Mouse (Mus musculus) heart, embryonic 12.5 days (tissue): ENCODE results near the gene Pou4f2. TPM values are rescaled to one million over a fixed set of nuclear protein-coding genes. Genes with fewer than 3 reads are reported as not detected.

Source experiments
- ATAC-seq: fragments of 200-750 bp; cut with Nextera tagmentation; 2 replicates; pipeline ENCODE4 v1.8.0; 2017; ENCODE audit warnings: moderate TSS enrichment, moderate library complexity; ENCODE audit not compliant: insufficient number of reproducible peaks, low FRiP score
- H3K27ac ChIP-seq: fragments of 300-500 bp; sonication (generic); 2 replicates; pipeline ENCODE4 v1.5.1; 2016; ENCODE audit warnings: mild to moderate bottlenecking, moderate library complexity; ENCODE audit not compliant: poor library complexity, severe bottlenecking
- H3K27me3 ChIP-seq: fragments of 300-500 bp; sonication (generic); replicated peaks from 2 replicates; pipeline ENCODE4 v1.6.1; 2016; ENCODE audit warnings: mild to moderate bottlenecking, moderate library complexity
- H3K36me3 ChIP-seq: fragments of 300-500 bp; sonication (generic); 2 replicates; pipeline ENCODE4 v1.6.1; 2016; ENCODE audit warnings: mild to moderate bottlenecking, moderate library complexity
- H3K4me1 ChIP-seq: fragments of 300-500 bp; sonication (generic); replicated peaks from 2 replicates; pipeline ENCODE4 v1.6.1; 2016; ENCODE audit warnings: mild to moderate bottlenecking
- H3K4me2 ChIP-seq: fragments of 300-500 bp; sonication (generic); 2 replicates; pipeline ENCODE4 v1.6.1; 2016; ENCODE audit warnings: mild to moderate bottlenecking, moderate library complexity
- H3K4me3 ChIP-seq: fragments of 300-500 bp; sonication (generic); 2 replicates; pipeline ENCODE4 v1.5.1; 2016; ENCODE audit warnings: mild to moderate bottlenecking
- H3K9ac ChIP-seq: fragments of 300-500 bp; sonication (generic); 2 replicates; pipeline ENCODE4 v1.6.1; 2016; ENCODE audit warnings: mild to moderate bottlenecking, moderate library complexity
- H3K9me3 ChIP-seq: fragments of 300-500 bp; sonication (generic); replicated peaks from 2 replicates; pipeline ENCODE4 v1.6.1; 2016; ENCODE audit warnings: mild to moderate bottlenecking, moderate library complexity
- WGBS: fragments of 180-500 bp; shearing (Covaris S2); methylation state at CpG from one replicate; pipeline ENCODE4 v1.1.7; 2016; 5-methylcytosine and 5-hydroxymethylcytosine counted together
- polyA plus RNA-seq: library from polyadenylated mRNA; unstranded; fragments of >200 nt; fragmentation: Nextera tagmentation; extraction: Ambion mirVana; gene quantifications from 2 replicates; pipeline ENCODE4 v1.2.1, GENCODE M21; 2016

Pou4f2 gene
- polyA plus RNA-seq = not detected in 2 replicates

GRCm38 (mm10) chr8:78436071-78436651 is at the start of gene Pou4f2:
Pou4f2 (minus strand) TSS chr8:78436645.
- H3K9ac ChIP-seq = no peak within 1 kb of the TSS
- no peak within 1 kb of the TSS for H3K27ac ChIP-seq
- peaks cover 87% of the 10 kb centered on the region for H3K27me3 ChIP-seq
- peaks cover 38% of the 10 kb centered on the region for H3K4me1 ChIP-seq
- ATAC-seq = peak; percentile 51; the same call in 1 of the 2 replicates
- peak within 1 kb of the TSS; percentile 53 for H3K4me3 ChIP-seq
- peak within 1 kb of the TSS; percentile 90 for H3K4me2 ChIP-seq
- H3K36me3 ChIP-seq = no peaks in the 10 kb centered on the region
- 0% methylated on average over 54 of the region's 54 CpGs for WGBS
- H3K9me3 ChIP-seq = no peaks in the 10 kb centered on the region

GRCm38 (mm10) chr8:78477051-78477829 is 40.8 kb upstream of the Pou4f2 start:
- Histone ChIP-seq H3K4me2 (no peak overlapping the region), H3K9ac (no peak overlapping the region), H3K27me3 (no peaks in the 10 kb centered on the region), H3K9me3 (no peaks in the 10 kb centered on the region; the same call in 1 of the 2 replicates), H3K27ac (no peak overlapping the region), H3K4me1 (no peaks in the 10 kb centered on the region), H3K4me3 (no peak overlapping the region), H3K36me3 (no peaks in the 10 kb centered on the region)
- WGBS = 48% methylated on average over 6 of the region's 6 CpGs
- no peak for ATAC-seq

GRCm38 (mm10) chr8:78467889-78468288 is 31.4 kb upstream of the Pou4f2 start:
- WGBS = 79% methylated on average over 2 of the region's 2 CpGs
- H3K36me3 ChIP-seq = no peaks in the 10 kb centered on the region
- no peaks in the 10 kb centered on the region for H3K4me1 ChIP-seq
- no peak overlapping the region for H3K27ac ChIP-seq
- peaks cover 6% of the 10 kb centered on the region for H3K9me3 ChIP-seq
- no peak overlapping the region for H3K9ac ChIP-seq
- no peaks in the 10 kb centered on the region for H3K27me3 ChIP-seq
- no peak overlapping the region for H3K4me3 ChIP-seq
- ATAC-seq = no peak
- no peak overlapping the region for H3K4me2 ChIP-seq

GRCm38 (mm10) chr8:78463941-78464340 is 27.5 kb upstream of the Pou4f2 start:
- WGBS = 74% methylated on average over 2 of the region's 2 CpGs

GRCm38 (mm10) chr8:78456441-78456840 is 20.0 kb upstream of the Pou4f2 start:
- WGBS = 67% methylated on average over 3 of the region's 3 CpGs
- H3K27ac ChIP-seq = no peak overlapping the region
- H3K4me1 ChIP-seq = no peaks in the 10 kb centered on the region
- no peaks in the 10 kb centered on the region for H3K9me3 ChIP-seq
- no peak overlapping the region for H3K4me2 ChIP-seq
- ATAC-seq = no peak
- H3K4me3 ChIP-seq = no peak overlapping the region
- H3K9ac ChIP-seq = no peak overlapping the region
- H3K27me3 ChIP-seq = no peaks in the 10 kb centered on the region
- no peaks in the 10 kb centered on the region for H3K36me3 ChIP-seq

More at GRCm38 (mm10) chr8:78463941-78464340, 27.5 kb upstream of the Pou4f2 start:
- Histone ChIP-seq H3K27me3 (no peaks in the 10 kb centered on the region), H3K27ac (no peak overlapping the region), H3K9me3 (peaks cover 6% of the 10 kb centered on the region), H3K9ac (no peak overlapping the region), H3K4me1 (no peaks in the 10 kb centered on the region), H3K4me3 (no peak overlapping the region), H3K36me3 (no peaks in the 10 kb centered on the region), H3K4me2 (no peak overlapping the region)
- no peak for ATAC-seq

GRCm38 (mm10) chr8:78442781-78443180 is 6.3 kb upstream of the Pou4f2 start:
- no peak for ATAC-seq
- Histone ChIP-seq H3K9me3 (no peaks in the 10 kb centered on the region), H3K36me3 (no peaks in the 10 kb centered on the region), H3K4me2 (no peak overlapping the region), H3K9ac (no peak overlapping the region), H3K4me1 (peaks cover 4% of the 10 kb centered on the region), H3K4me3 (no peak overlapping the region), H3K27ac (no peak overlapping the region), H3K27me3 (peaks cover 50% of the 10 kb centered on the region)
- 74% methylated on average over 1 of the region's 1 CpGs for WGBS

GRCm38 (mm10) chr8:78438121-78438520 is 1.7 kb upstream of the Pou4f2 start:
- Histone ChIP-seq H3K4me1 (peaks cover 38% of the 10 kb centered on the region), H3K4me2 (peak overlapping the region; percentile 90), H3K27me3 (peaks cover 89% of the 10 kb centered on the region), H3K9ac (no peak overlapping the region), H3K9me3 (no peaks in the 10 kb centered on the region), H3K36me3 (no peaks in the 10 kb centered on the region), H3K4me3 (peak overlapping the region; percentile 37), H3K27ac (no peak overlapping the region)
- no peak for ATAC-seq
- under 1% methylated on average over 18 of the region's 18 CpGs for WGBS

GRCm38 (mm10) chr8:78437140-78438045 is 948 bp upstream of the Pou4f2 start:
- Histone ChIP-seq H3K4me3 (peak overlapping the region; percentile 53), H3K36me3 (no peaks in the 10 kb centered on the region), H3K27ac (no peak overlapping the region), H3K27me3 (peaks cover 89% of the 10 kb centered on the region), H3K9me3 (no peaks in the 10 kb centered on the region), H3K9ac (no peak overlapping the region), H3K4me2 (peak overlapping the region; percentile 90), H3K4me1 (peaks cover 38% of the 10 kb centered on the region)
- 3% methylated on average over 32 of the region's 32 CpGs for WGBS
- ATAC-seq = no peak; the same call in 1 of the 2 replicates

- Histone ChIP-seq H3K9ac (no peak overlapping the region), H3K4me2 (peak overlapping the region; percentile 90), H3K27me3 (peaks cover 89% of the 10 kb centered on the region), H3K4me3 (peak overlapping the region; percentile 53), H3K36me3 (no peaks in the 10 kb centered on the region), H3K9me3 (no peaks in the 10 kb centered on the region), H3K27ac (no peak overlapping the region), H3K4me1 (peaks cover 38% of the 10 kb centered on the region)
- under 1% methylated on average over 24 of the region's 25 CpGs for WGBS
- ATAC-seq = peak; percentile 36; the same call in 1 of the 2 replicates
These were observed 216 bp upstream of the Pou4f2 start for GRCm38 (mm10) chr8:78436661-78437060.

GRCm38 (mm10) chr8:78435624-78435960 is 853 bp downstream of the Pou4f2 start:
- Histone ChIP-seq H3K4me1 (peaks cover 38% of the 10 kb centered on the region), H3K36me3 (no peaks in the 10 kb centered on the region), H3K4me2 (peak overlapping the region; percentile 90), H3K9me3 (no peaks in the 10 kb centered on the region), H3K4me3 (peak overlapping the region; percentile 53), H3K9ac (no peak overlapping the region), H3K27me3 (peaks cover 82% of the 10 kb centered on the region), H3K27ac (no peak overlapping the region)
- ATAC-seq = no peak
- under 1% methylated on average over 18 of the region's 18 CpGs for WGBS
